In genomic region chr6:53005544-53005943, GRCm38 (mm10) we compare ENCODE assay signal across 14 mouse cellular contexts.
"Had no signal": no experiment of that assay in that cellular context is flagged by ENCODE, and none has a peak within 500 bp of the region (broad histone marks: within the 10 kb centered on the region; RNA-seq: fewer than 3 reads in every experiment).

No protein-coding gene starts in this region.

- H3K27me3 ChIP-seq: intestine, embryonic 15.5 days; liver, embryonic 13.5 days; midbrain, embryonic 15.5 days; neural tube, embryonic 13.5 days; stomach, embryonic 15.5 days had no signal

- H3K9ac ChIP-seq: intestine, embryonic 15.5 days; liver, embryonic 13.5 days; liver, postnatal 0 days; midbrain, embryonic 15.5 days; neural tube, embryonic 13.5 days; stomach, embryonic 15.5 days had no signal

- DNase-seq: layer of hippocampus, adult 9-11 months; layer of hippocampus, postnatal 36 days; liver, embryonic 13.5 days; lung, postnatal 10 days; retina, postnatal 1 day; thymus, postnatal 4 days had no signal

- H3K36me3 ChIP-seq: intestine, embryonic 15.5 days; liver, embryonic 13.5 days; midbrain, embryonic 15.5 days; neural tube, embryonic 13.5 days; stomach, embryonic 15.5 days had no signal

- H3K4me2 ChIP-seq: intestine, embryonic 15.5 days; liver, embryonic 13.5 days; midbrain, embryonic 11.5 days; midbrain, embryonic 15.5 days; neural tube, embryonic 13.5 days; stomach, embryonic 15.5 days had no signal

- H3K27ac ChIP-seq: intestine, embryonic 15.5 days; liver, embryonic 13.5 days; macrophage; midbrain, embryonic 15.5 days; neural tube, embryonic 13.5 days had no signal

- H3K4me3 ChIP-seq: intestine, embryonic 15.5 days; liver, embryonic 13.5 days; megakaryocyte, embryonic 14.5 days; midbrain, embryonic 15.5 days; neural tube, embryonic 13.5 days; stomach, embryonic 15.5 days had no signal

- H3K4me1 ChIP-seq: intestine, embryonic 15.5 days; megakaryocyte, embryonic 14.5 days; midbrain, embryonic 15.5 days; neural tube, embryonic 13.5 days; stomach, embryonic 15.5 days had no signal

- H3K9me3 ChIP-seq: intestine, embryonic 15.5 days; liver, embryonic 13.5 days; megakaryocyte, embryonic 14.5 days; midbrain, embryonic 15.5 days; neural tube, embryonic 13.5 days; stomach, embryonic 15.5 days had no signal

- ATAC-seq: intestine, embryonic 15.5 days; midbrain, embryonic 15.5 days had no signal
